Mouse (Mus musculus): ENCODE measurements around the gene Glyr1. TPM values are rescaled to one million over a fixed set of nuclear protein-coding genes. Genes with fewer than 3 reads are reported as not detected.

Gene Glyr1
- total and polyA plus RNA-seq, 3 experiments, result 44.8 to 103 (median 68.7) TPM

DNA sequence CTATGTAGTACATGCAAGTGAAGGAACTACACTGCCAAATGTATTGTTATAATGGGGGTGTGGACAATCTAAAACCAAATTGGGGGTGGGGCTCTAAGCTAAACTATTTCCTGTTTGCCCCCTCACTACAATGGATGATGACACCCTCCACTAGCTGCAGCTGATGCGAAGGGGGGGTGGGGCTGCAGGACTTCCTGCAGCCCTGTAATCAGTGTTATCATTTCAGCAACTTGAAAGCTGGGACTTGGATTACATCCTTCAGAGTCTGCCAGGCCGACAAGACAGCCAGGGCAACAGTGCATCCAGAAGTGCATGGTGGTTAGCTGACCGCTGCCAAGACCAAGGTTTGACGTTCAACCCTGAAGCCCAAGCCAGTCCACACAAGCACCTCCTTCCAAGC, 78.0 kb downstream of the Glyr1 start:
- TF ChIP-seq MAFK (IDR thresholded peaks at IDR 0.05; ENCODE audit: borderline replicate concordance, low read depth, low read length), result no peak
- no peak for TF ChIP-seq POLR2A (IDR thresholded peaks at IDR 0.05; ENCODE audit: control insufficient read depth in 1 of 2, insufficient read depth in 1 of 2, low read depth in 1 of 2, low read length in 2 of 2, poor library complexity in 1 of 2)
- no peak for TF ChIP-seq TCF12 (IDR thresholded peaks at IDR 0.05; ENCODE audit: low read depth, low read length)
- TF ChIP-seq CTCF (IDR thresholded peaks at IDR 0.05 in 2 of 3, conservative IDR thresholded peaks at IDR 0.05 in 1 of 3; ENCODE audit: control insufficient read depth in 1 of 3, insufficient read depth in 1 of 3, low read depth in 2 of 3, low read length in 3 of 3, poor library complexity in 1 of 3, severe bottlenecking in 1 of 3), result no peak
- TF ChIP-seq UBTF (IDR thresholded peaks at IDR 0.05; ENCODE audit: borderline replicate concordance, insufficient read depth, low read depth, low read length), result no peak
- TF ChIP-seq KAT2A (conservative IDR thresholded peaks at IDR 0.05; ENCODE audit: low read depth, low read length), result no peak
- no peak for TF ChIP-seq RCOR1 (IDR thresholded peaks at IDR 0.05; ENCODE audit: low read depth, low read length)
- TF ChIP-seq EP300 (IDR thresholded peaks at IDR 0.05; ENCODE audit: low read depth in 1 of 2, low read length in 2 of 2), result no peak
- no peak for TF ChIP-seq TAL1 (IDR thresholded peaks at IDR 0.05; ENCODE audit: low read length)
- no peak for TF ChIP-seq BHLHE40 (IDR thresholded peaks at IDR 0.05; ENCODE audit: borderline replicate concordance, low read depth, low read length)
- TF ChIP-seq MEF2A (IDR thresholded peaks at IDR 0.05; ENCODE audit: extremely low read depth, insufficient replicate concordance, low read depth, low read length, poor library complexity, severe bottlenecking), result no peak
- no peak for TF ChIP-seq RAD21 (IDR thresholded peaks at IDR 0.05; ENCODE audit: low read depth, low read length)
- no peak for TF ChIP-seq ELF1 (IDR thresholded peaks at IDR 0.05; ENCODE audit: low read depth, low read length)
- TF ChIP-seq CHD2 (IDR thresholded peaks at IDR 0.05; ENCODE audit: low read length), result no peak
- Histone ChIP-seq H3K9ac (ENCODE audit: control insufficient read depth, low read depth, low read length, poor library complexity, severe bottlenecking) (no peak overlapping the region), H3K27ac (ENCODE audit: control insufficient read depth, low read depth, low read length) (no peak overlapping the region), H3K4me1 (ENCODE audit: control insufficient read depth in 1 of 2, insufficient read depth in 2 of 2, low read length in 2 of 2) (no peaks in the 10 kb centered on the region), H3K36me3 (ENCODE audit: control insufficient read depth in 1 of 2, insufficient read depth in 2 of 2, low read length in 2 of 2) (no peaks in the 10 kb centered on the region), H3K4me3 (ENCODE audit: control insufficient read depth in 1 of 2, insufficient read depth in 1 of 2, low read depth in 2 of 2, low read length in 2 of 2) (no peak overlapping the region), H3K27me3 (ENCODE audit: control insufficient read depth in 1 of 2, insufficient read depth in 2 of 2, low read length in 2 of 2) (no peaks in the 10 kb centered on the region), H3K9me3 (replicated peaks; ENCODE audit: insufficient read depth, low read length) (no peaks in the 10 kb centered on the region), H3K79me2 (ENCODE audit: control insufficient read depth, insufficient read depth, low read length, poor library complexity) (no peaks in the 10 kb centered on the region)
- DNase-seq (ENCODE audit: low read depth, low spot score), result no peak

- no peaks in the 10 kb centered on the region for H3K27me3 ChIP-seq (ENCODE audit: control insufficient read depth in 1 of 2, insufficient read depth in 2 of 2, low read length in 2 of 2)
- TF ChIP-seq MAX (IDR thresholded peaks at IDR 0.05; ENCODE audit: low read length) (no peak), SIN3A (IDR thresholded peaks at IDR 0.05; ENCODE audit: low read length) (no peak), MAZ (IDR thresholded peaks at IDR 0.05; ENCODE audit: low read depth, low read length) (no peak), USF2 (IDR thresholded peaks at IDR 0.05; ENCODE audit: borderline replicate concordance in 1 of 2, insufficient read depth in 1 of 2, low read depth in 1 of 2, low read length in 2 of 2) (no peak)
- peaks cover 0 to 2% of the 10 kb centered on the region in 2 experiments; a peak in 1 of 4 replicates for H3K36me3 ChIP-seq (ENCODE audit: control insufficient read depth in 1 of 2, insufficient read depth in 2 of 2, low read length in 2 of 2)
- H3K4me3 ChIP-seq (ENCODE audit: control insufficient read depth in 1 of 2, insufficient read depth in 1 of 2, low read depth in 2 of 2, low read length in 2 of 2), result no peak overlapping the region
- DNase-seq (ENCODE audit: low read depth, low spot score), result no peak
- no peak overlapping the region for H3K27ac ChIP-seq (ENCODE audit: control insufficient read depth, low read depth, low read length)
- no peaks in the 10 kb centered on the region for H3K9me3 ChIP-seq (replicated peaks; ENCODE audit: insufficient read depth, low read length)
- H3K9ac ChIP-seq (ENCODE audit: control insufficient read depth, low read depth, low read length, poor library complexity, severe bottlenecking), result no peak overlapping the region
- H3K79me2 ChIP-seq (ENCODE audit: control insufficient read depth, insufficient read depth, low read length, poor library complexity), result peaks cover under 1% of the 10 kb centered on the region; the same call in 1 of the 2 replicates
- H3K4me1 ChIP-seq (ENCODE audit: control insufficient read depth in 1 of 2, insufficient read depth in 2 of 2, low read length in 2 of 2), result peaks cover 0 to 7% of the 10 kb centered on the region in 2 experiments; a peak in 1 of 4 replicates
Observed at GRCm38 (mm10) chr16:4969055-4969843, 80.4 kb downstream of the Glyr1 start.
